Mouse (Mus musculus): ENCODE data around the gene Pex7.

GRCm38 (mm10) chr10:19853609-19854008, 53.9 kb downstream of the Pex7 start:
- no peak for TF ChIP-seq POLR2A (IDR thresholded peaks at IDR 0.05; ENCODE audit: borderline replicate concordance, control insufficient read depth, low read depth, low read length)
- no peak for TF ChIP-seq CTCF (IDR thresholded peaks at IDR 0.05; ENCODE audit: control insufficient read depth, insufficient read depth, low read length)

All from bone marrow, adult 2 months (tissue).